Mouse (Mus musculus) liver, adult (tissue): ENCODE results near the gene Hjurp.

Source experiments
- GATA4 ChIP-seq: IDR thresholded peaks from 2 replicates; pipeline ENCODE4 v1.6.1; 2014; ENCODE audit warnings: mild to moderate bottlenecking, low read length; ENCODE audit not compliant: insufficient replicate concordance

Hjurp gene

DNA sequence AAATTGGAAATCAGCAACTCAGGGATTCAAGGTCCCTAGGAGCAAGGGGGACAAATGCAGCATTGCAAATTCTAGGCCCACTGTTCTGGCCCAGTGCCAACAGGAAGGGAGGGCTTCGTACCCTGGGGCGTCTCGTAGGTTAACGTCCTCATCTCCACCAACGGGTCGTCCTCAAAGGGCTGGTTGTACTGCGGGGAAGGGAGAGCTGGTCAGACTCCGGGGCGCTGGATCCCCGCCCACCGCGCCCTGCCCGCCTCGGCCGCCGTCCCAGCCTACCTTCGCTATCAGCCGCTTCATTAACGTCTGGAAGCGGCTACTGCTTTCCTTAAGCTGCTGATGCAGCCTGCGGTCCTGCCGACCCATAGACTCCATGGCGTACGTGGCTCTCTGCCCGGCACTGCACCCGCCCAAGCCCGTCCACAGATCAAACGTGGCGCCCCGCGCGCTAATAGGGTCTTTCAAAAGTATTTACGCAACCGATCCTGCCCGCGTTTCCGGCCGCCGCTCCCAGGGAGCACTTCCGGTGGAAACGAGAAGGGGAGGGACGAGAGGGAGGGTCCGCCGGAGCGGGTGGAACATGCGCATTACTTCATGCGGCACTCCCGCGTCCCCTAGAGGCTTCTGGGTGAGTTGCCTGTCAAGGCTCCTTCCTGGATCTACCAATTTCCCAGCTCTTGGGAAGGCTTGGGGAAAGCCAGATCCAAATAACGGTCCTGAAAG, at the start of gene Hjurp, which contains the start of gene Trpm8:
Hjurp (minus strand) TSS at position 536 of the 720 bp plus-strand sequence.
Trpm8 (plus strand) TSS at position 564 of the 720 bp plus-strand sequence.
- peak; percentile 93; the same call in 1 of the 2 replicates for TF ChIP-seq GATA4

DNA sequence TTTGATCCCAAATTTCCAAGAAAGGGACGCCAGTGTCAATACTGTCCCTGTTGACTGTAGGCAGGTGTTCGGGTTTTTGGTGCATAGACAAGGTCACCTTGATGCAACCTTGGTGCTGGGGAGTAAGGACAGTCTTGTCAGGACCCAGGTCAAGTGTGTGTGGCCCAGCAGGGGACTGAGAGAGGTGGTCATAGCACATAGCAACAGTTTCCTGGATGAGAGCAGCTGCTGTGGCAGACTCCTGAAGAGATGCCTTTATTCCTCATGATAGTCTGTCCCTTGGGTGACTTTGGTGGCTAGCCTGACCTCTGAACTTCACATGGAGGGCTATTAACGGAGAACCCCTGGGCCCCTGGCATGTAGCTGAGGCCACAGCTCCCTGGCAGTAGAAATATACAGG, 45.7 kb upstream of the Hjurp start:
- TF ChIP-seq GATA4, result no peak

DNA sequence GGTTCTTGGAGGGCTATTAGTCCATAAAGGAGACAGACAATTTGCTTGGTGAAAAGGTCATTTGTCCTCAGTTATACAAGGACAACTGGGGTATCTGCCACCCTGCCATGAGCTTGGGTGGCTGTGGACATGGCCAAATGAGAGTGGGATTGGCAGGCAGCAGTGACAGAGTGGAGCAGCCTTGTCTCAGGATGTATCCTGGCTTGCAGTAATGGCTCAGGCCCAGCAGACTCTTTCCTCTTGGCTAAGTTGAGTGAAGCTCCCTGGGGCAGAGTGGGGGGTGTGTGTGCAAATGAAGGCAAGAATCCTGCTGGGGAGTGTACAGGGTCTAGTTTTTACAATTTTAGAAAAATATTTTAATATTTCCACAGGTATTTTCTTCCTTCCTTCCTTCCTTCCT, 44.7 kb upstream of the Hjurp start:
- TF ChIP-seq GATA4, result no peak

DNA sequence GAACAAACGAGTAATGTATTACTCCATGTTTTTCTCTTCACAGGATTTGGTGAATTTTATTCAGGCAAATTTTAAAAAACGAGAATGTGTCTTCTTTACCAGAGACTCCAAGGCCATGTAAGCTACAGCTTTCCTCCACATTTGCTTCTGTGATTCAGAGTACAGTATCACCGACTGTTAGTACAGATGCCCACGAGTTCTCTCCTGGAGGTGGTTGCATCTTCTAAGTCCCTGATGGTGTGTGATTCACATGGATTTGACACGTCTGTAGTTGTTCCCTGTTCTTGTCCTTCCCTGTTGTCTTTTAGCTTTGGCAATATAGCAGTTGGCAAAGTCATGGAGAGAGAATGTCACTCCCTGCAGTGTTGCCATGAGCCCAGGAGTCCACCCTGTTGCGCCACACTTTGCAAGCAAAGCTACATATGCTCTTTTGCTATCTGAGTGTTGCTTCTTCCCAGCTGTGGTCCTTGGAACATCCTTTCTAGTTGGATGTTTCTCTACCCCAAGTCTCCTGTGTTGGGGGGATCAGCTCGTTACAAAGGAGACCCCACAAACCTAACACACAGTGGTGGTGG, 43.5 kb upstream of the Hjurp start:
- no peak for TF ChIP-seq GATA4

DNA sequence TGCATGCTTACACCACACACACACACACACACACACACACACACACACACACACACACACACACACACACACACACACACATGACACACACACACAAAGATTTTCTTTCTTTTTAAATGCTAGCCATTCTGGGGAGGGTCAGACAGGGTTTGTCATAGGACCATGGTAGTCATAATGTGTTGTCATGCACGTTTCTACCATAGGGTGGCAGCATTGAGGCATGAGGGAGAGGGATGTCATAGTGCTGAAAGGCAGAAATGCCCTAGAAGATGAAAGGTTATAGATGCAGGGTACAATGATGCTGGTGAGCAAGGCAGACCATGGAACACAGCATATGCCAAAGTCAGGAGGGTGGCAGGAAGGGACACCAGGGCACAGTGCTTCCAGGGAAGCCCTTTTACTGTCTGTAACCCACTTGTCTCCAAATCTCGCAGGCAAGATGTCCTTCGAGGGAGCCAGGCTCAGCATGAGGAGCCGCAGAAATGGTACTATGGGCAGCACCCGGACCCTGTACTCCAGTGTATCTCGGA, 41.2 kb upstream of the Hjurp start:
- TF ChIP-seq GATA4, result no peak

GRCm38 (mm10) chr1:88317279-88317678, 39.8 kb upstream of the Hjurp start:
- no peak for TF ChIP-seq GATA4

GRCm38 (mm10) chr1:88310349-88310748, 32.9 kb upstream of the Hjurp start:
- TF ChIP-seq GATA4, result no peak

GRCm38 (mm10) chr1:88309905-88310304, 32.5 kb upstream of the Hjurp start:
- TF ChIP-seq GATA4, result no peak

DNA sequence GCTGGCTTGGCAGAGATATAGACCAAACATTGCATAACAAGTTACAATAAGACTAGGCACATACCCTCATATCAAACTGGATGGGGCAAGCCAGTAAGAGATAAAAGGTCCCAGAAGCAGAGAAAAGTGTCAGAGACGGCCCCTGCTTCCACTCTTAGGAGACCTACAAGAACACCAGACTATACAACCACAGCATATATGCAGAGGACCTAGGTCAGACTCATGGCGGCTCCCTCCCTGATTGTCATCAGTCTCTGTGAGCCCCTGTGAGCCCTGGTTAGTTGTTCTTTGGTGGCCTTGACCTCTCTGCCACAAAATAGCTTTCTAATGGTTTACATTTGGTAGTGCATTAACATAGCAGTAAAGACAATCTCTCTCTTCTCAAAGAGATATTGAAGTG, 31.6 kb upstream of the Hjurp start:
- no peak for TF ChIP-seq GATA4

DNA sequence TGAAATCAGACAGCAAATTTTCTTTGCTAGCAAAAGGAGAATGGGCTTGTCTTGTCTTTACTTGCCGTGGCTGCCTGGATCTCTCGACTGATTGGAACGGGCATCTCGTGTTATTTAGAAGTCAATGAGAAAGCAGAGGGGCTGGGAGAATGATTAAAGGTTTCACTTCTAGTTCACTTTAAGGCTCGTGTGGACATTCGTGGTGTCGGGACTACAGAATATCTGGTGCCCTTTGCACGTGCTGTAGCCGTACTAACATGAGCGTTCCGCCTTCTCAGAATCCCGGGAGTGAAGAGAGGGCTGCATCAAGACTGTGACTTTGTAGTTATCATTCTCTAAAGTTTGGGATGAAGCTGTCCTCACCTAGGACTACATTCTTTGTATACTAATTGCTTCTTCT, 29.7 kb upstream of the Hjurp start:
- TF ChIP-seq GATA4, result no peak

DNA sequence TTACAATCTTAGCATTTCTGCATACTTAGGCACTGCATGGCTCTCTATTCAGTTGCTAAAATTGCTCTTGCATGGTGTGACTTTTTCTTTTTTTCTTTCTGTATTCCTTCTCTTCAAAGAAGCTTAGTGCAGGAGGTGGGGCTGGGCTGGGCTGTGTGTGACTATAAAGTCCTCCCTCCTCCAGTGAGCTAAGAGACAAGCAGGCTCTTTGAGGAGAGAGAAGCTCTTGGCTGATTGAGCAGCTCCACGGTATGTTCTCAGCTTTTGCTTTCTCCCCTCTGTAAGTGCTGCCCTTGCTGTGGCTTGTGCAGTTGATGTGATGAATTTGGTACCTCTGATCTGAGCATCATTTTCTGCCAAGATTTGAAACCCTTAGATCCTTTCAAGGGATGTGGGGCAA, 29.1 kb upstream of the Hjurp start:
- TF ChIP-seq GATA4, result no peak

GRCm38 (mm10) chr1:88305018-88305795, 27.8 kb upstream of the Hjurp start:
- TF ChIP-seq GATA4, result no peak

GRCm38 (mm10) chr1:88304261-88304985, 27.0 kb upstream of the Hjurp start:
- TF ChIP-seq GATA4, result no peak

GRCm38 (mm10) chr1:88303762-88304161, 26.3 kb upstream of the Hjurp start:
- no peak for TF ChIP-seq GATA4
